Mouse (Mus musculus) left cerebral cortex, adult 9 months (tissue): Measurements from ENCODE around the gene Dicer1.
"Not testable (repeated sequence)": the region's sequence is repeated elsewhere in the genome, so short reads cannot be mapped to it uniquely, and the experiment has no call there.

ENCODE experiments used
- DNase-seq, 2 experiments: peaks; one replicate each; pipeline ENCODE4 v3.0.0; 2022; ENCODE audit warnings: low spot score in 2 of 2

Dicer1 gene

GRCm38 (mm10) chr12:104740841-104741787, 10.6 kb downstream of the Dicer1 start:
- no peak for DNase-seq

DNA sequence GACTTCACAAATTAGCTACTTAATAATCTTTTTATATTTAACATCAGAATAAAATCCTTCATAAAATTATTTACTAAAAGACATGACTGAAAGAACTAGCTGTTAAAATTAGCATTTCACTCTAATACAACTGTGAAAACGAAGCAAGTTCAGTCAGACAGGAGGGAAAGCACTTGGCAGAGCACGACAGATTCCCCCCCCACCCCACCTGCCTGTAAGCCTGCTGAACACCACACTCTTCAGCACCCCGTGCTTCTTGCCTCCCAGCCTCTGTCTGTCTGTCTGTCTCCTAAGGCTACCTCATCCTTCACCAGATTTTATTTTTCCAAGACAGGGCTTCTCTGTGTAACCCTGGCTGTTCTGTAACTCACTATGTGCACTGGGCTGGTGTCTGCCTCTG, 12.8 kb downstream of the Dicer1 start:
- DNase-seq: no peak

DNA sequence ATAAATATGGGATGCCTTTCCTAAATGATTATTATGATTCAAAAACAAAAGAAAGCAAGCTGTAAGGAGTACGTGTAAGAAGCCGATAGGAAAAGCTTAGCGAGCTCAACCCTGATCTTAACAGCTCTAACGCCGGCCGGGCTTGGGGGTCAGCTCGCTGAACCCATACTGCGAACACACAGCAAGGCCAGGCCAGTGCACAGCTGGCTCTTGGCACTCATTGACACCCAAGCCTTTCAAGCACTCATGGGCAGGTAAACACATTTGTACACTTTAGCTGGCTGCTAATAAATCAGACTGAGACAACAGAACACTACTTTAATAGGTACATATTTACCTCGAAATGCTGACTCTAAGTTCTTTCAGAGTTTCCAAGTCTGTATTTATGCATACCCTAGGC, 13.3 kb downstream of the Dicer1 start:
- no peak for DNase-seq

- DNase-seq: peak in 1 of 2 experiments; percentile 42
Measured at GRCm38 (mm10) chr12:104737666-104738065, 14.1 kb downstream of the Dicer1 start.

GRCm38 (mm10) chr12:104735993-104736395, 15.8 kb downstream of the Dicer1 start:
- no peak for DNase-seq

GRCm38 (mm10) chr12:104733165-104733564, 18.6 kb downstream of the Dicer1 start:
- no peak for DNase-seq

GRCm38 (mm10) chr12:104731782-104732181, 20.0 kb downstream of the Dicer1 start:
- DNase-seq: no peak

GRCm38 (mm10) chr12:104726436-104726835, 25.3 kb downstream of the Dicer1 start:
- not testable (repeated sequence) for DNase-seq

GRCm38 (mm10) chr12:104722056-104722455, 29.7 kb downstream of the Dicer1 start:
- no peak for DNase-seq

GRCm38 (mm10) chr12:104721011-104721410, 30.7 kb downstream of the Dicer1 start:
- DNase-seq: no peak

- DNase-seq: no peak
Measured at GRCm38 (mm10) chr12:104718956-104719355, 32.8 kb downstream of the Dicer1 start.

GRCm38 (mm10) chr12:104716409-104716808, 35.3 kb downstream of the Dicer1 start:
- DNase-seq: no peak

- DNase-seq: no peak
Measured at GRCm38 (mm10) chr12:104715453-104715852, 36.3 kb downstream of the Dicer1 start.

DNA sequence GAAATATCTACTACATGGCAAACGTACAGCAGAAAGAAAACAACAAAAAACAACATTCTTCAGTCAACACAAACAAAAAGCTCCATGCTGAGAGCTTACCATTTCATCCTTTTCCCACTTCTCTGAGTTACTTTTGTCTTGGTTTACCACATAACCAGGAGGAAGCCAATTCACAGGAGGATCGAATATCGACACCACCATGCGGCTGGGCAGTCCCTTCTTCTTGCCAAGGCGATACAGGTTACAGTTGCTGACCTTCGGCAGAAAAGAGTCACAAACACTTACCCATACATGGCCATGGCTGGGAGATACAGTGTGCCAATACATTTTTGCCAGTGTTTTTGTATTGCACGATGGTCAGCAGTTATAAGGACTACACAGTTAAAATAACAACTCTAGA, 51.5 kb downstream of the Dicer1 start:
- DNase-seq: no peak

- DNase-seq: peak in 1 of 2 experiments; percentile 40
Measured at GRCm38 (mm10) chr12:104699753-104700152, 52.0 kb downstream of the Dicer1 start.

DNA sequence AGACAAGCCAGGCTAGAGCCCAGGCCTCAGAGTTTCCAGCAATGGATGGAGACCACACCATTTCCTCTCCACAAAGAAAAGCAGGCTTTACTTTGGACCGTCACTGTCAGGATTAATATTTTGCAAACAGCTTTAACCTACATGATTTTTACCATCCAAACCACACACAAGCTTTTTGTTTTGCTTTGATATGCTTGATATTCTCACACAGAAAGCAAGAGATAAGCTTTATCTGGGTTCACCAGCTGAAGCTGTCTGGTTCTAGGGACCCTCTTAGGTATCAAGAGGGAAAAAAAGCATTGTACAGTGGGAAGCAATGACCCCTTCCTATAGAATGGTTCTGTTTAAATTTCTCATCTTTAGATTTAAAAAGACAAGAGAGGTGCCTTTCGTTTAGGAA, 56.2 kb downstream of the Dicer1 start:
- no peak for DNase-seq

DNA sequence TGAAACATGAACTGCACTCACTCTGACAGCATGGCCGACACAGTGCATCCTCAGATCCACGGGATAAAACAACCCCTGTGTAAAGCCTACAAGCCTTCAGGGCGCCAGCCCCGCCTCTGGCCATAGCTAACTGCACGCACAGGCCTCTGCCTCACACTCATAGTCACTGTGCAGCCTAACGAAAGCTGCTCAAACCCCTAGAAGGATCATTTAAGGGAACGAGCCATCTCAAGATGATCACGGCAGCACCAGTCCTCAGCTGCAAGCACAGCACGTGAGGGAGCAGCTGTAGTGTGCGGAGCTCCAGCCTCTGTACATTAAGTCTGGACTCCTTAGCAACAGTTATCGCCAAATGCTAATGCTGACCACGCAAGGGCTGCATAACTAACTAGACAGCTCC, 58.9 kb downstream of the Dicer1 start:
- no peak for DNase-seq

- DNase-seq: no peak
Measured at GRCm38 (mm10) chr12:104690412-104690811, 61.3 kb downstream of the Dicer1 start.

GRCm38 (mm10) chr12:104688870-104689269, 62.9 kb downstream of the Dicer1 start:
- DNase-seq: no peak

GRCm38 (mm10) chr12:104684411-104684931, 67.3 kb downstream of the Dicer1 start:
- DNase-seq: no peak

DNA sequence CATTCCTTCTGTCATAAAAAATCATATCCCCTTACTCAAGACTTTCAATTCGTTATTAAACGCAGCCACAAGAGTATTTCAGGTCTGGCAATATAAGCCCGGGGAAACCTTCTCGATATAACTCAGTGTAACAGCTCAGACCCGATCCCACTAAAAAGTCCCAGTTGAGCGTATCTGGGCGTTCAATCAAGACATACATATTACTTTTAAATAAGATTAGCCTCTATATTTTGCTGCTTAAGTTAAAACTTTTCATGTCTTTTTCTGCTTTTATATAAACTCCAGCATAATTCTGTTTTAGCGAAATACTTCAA, 72.0 kb downstream of the Dicer1 start:
- DNase-seq: no peak

DNA sequence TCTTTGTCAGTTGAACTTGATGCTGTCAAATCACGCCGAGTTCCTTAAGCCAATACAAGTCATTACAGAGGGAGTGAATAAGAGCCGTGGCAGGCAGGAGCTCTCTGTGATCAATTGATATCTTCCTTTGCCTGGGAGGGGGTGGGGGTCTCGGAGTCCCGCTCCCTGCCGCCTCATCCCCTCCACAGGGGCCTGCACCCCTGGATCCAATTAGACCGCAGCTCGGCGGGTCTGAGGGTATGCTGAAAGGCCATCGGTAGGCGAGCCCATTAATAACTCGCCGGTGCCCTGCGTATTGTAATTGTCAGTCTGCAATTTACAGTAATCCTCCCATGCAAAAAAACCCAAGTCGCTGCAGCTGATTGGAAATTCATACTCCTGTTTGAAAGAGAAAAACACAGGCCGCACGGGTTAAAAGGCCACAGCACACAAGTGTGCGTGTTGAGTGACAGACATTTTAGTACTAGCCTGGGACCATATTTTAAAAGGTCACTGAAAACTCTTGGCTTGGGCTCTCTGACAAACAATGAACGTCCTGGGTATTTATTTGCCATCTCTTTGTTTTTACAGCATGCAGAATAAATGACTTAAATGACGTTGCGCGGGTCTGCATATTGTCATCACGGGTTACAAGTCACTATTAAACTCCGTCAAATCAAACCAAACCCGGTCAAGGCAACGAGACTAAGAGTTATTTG, 72.5 kb downstream of the Dicer1 start:
- DNase-seq: no peak

DNA sequence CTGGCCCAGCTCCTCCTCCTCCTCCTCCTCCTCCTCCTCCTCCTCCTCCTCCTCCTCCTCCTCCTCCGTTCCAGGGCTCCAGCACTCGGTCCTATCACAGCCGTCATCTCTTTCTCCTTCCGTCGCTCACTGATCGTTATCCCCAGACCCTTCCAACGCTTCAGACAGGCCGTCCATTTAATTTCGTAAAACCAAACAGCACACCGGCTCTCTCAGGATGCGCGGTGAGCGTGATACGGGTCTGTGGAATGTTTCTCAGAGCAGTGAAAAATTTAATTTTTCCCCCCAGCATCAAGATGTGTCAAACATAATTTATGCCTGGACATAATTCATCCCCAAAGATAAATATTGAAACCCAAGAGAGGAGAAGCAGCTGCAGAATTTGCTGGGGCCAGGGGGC, 73.3 kb downstream of the Dicer1 start:
- no peak for DNase-seq
